Mouse (Mus musculus): ENCODE results near the gene Spag16.

DNA sequence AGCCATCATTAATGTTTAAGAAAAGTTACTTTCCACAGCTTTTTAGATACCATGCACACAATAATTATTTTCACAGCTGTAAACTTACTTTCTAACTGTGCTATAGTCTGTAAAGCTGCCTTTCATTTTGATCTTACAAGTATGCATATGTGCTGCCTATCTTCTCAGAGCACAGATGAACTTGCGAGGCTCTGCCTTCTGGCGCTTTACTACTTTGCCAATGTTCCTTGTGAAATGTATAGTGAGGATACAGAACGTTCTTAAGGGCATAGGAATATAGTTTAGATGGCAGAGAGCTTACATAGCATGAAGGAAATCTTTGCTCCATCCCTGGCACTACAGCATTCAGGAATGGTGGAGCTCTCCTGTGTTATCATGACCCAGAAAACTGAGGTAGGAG lies 210.6 kb downstream of the Spag16 start:
- TF ChIP-seq POLR2A (IDR thresholded peaks at IDR 0.05; ENCODE audit: insufficient read length, low read depth) (no peak), TCF12 (IDR thresholded peaks at IDR 0.05; ENCODE audit: insufficient read depth, poor library complexity, severe bottlenecking) (no peak), POLR2AphosphoS2 (IDR thresholded peaks at IDR 0.05; ENCODE audit: insufficient read length, low read depth) (no peak), MAX (IDR thresholded peaks at IDR 0.05; ENCODE audit: low read depth) (no peak), TCF3 (IDR thresholded peaks at IDR 0.05; ENCODE audit: insufficient read length, low read depth) (no peak), USF1 (IDR thresholded peaks at IDR 0.05; ENCODE audit: low read depth) (no peak), REST (IDR thresholded peaks at IDR 0.05; ENCODE audit: insufficient read depth, insufficient read length) (no peak), MYOG (IDR thresholded peaks at IDR 0.05; ENCODE audit: control insufficient read depth in 1 of 3, insufficient read depth in 1 of 3, insufficient read length in 2 of 3, low read depth in 2 of 3) (no peak), MYOD1 (IDR thresholded peaks at IDR 0.05; ENCODE audit: control insufficient read depth in 1 of 3, insufficient read length in 2 of 3, low read depth in 2 of 3) (no peak), CEBPB (IDR thresholded peaks at IDR 0.05; ENCODE audit: insufficient read depth, poor library complexity, severe bottlenecking) (no peak), SRF (IDR thresholded peaks at IDR 0.05; ENCODE audit: control insufficient read depth, insufficient read length, low read depth) (no peak), E2F4 (IDR thresholded peaks at IDR 0.05; ENCODE audit: insufficient read depth) (no peak)

All from myocyte (in vitro differentiated cells).